Mouse (Mus musculus): ENCODE results near the gene Olfr448. TPM values are rescaled to one million over a fixed set of nuclear protein-coding genes. Genes with fewer than 3 reads are reported as not detected.

The Olfr448 gene
- polyA plus RNA-seq, 1 experiment from 2014 or later: not detected

- Histone ChIP-seq H3K27ac (ENCODE audit: low read depth) (no peak within 1 kb of the TSS), H3K4me2 (ENCODE audit: low read depth, low read length) (no peak within 1 kb of the TSS), H3K4me3 (ENCODE audit: low read depth, low read length) (no peak within 1 kb of the TSS), H3K9me3 (ENCODE audit: low read length) (no peaks in the 10 kb centered on the region), H3K27me3 (ENCODE audit: insufficient read depth, low read length) (no peaks in the 10 kb centered on the region), H3K36me3 (replicated peaks; ENCODE audit: insufficient read depth, low read length) (no peaks in the 10 kb centered on the region), H3K9ac (replicated peaks) (no peak within 1 kb of the TSS), H3K4me1 (ENCODE audit: insufficient read depth) (no peaks in the 10 kb centered on the region)
- DNase-seq (no peak), ATAC-seq (no peak)
- 44% methylated on average over 2 of the region's 2 CpGs for WGBS (ENCODE audit: insufficient replicate concordance)
- TF ChIP-seq CTCF (IDR thresholded peaks at IDR 0.05; ENCODE audit: low read depth) (no peak), EP300 (IDR thresholded peaks at IDR 0.05; ENCODE audit: low read depth) (no peak)
These were observed 30.8 kb downstream of the Olfr448 start, which contains the start of gene Olfr446 for GRCm38 (mm10) chr6:42921077-42921476. Olfr446 (plus strand) TSS chr6:42921377.

Other genes starting within 250 kb of the Olfr448 start
- gene Tcaf2, start 245.2 kb upstream of the Olfr448 start, polyA plus RNA-seq (2015; fragmentation: Nextera tagmentation; extraction: Ambion mirVana): 0.11 and 0.12 TPM in 2 replicates
- 3.8 and 4.7 TPM in 2 replicates for gene Tcaf1, start 180.4 kb upstream of the Olfr448 start, polyA plus RNA-seq (2015; fragmentation: Nextera tagmentation; extraction: Ambion mirVana)
- gene Olfr453, start 151.1 kb upstream of the Olfr448 start, polyA plus RNA-seq (2015; fragmentation: Nextera tagmentation; extraction: Ambion mirVana): not detected in 2 replicates
- gene Olfr38, start 134.0 kb upstream of the Olfr448 start, polyA plus RNA-seq (2015; fragmentation: Nextera tagmentation; extraction: Ambion mirVana): not detected in 2 replicates
- not detected in 2 replicates for gene Olfr452, start 105.3 kb upstream of the Olfr448 start, polyA plus RNA-seq (2015; fragmentation: Nextera tagmentation; extraction: Ambion mirVana)
- gene Olfr450, start 78.5 kb upstream of the Olfr448 start, polyA plus RNA-seq (2015; fragmentation: Nextera tagmentation; extraction: Ambion mirVana): not detected in 2 replicates
- not detected in 2 replicates for gene Olfr449, start 56.1 kb upstream of the Olfr448 start, polyA plus RNA-seq (2015; fragmentation: Nextera tagmentation; extraction: Ambion mirVana)
- not detected in 2 replicates for gene Olfr447, start 18.4 kb downstream of the Olfr448 start, polyA plus RNA-seq (2015; fragmentation: Nextera tagmentation; extraction: Ambion mirVana)
- gene Olfr446, start 30.9 kb downstream of the Olfr448 start, polyA plus RNA-seq (2015; fragmentation: Nextera tagmentation; extraction: Ambion mirVana): not detected in 2 replicates
- not detected in 2 replicates for gene Olfr444, start 58.6 kb downstream of the Olfr448 start, polyA plus RNA-seq (2015; fragmentation: Nextera tagmentation; extraction: Ambion mirVana)
- gene Olfr441, start 215.9 kb downstream of the Olfr448 start, polyA plus RNA-seq (2015; fragmentation: Nextera tagmentation; extraction: Ambion mirVana): not detected in 2 replicates